ENCODE assay signal across 14 mouse cellular contexts in genomic region chr9:119964206-119964605, GRCm38 (mm10). TPM values are rescaled to one million over a fixed set of nuclear protein-coding genes. Genes with fewer than 3 reads are reported as not detected.
DNase-seq lines count a peak whose midpoint lies in the region; ATAC-seq and TF ChIP-seq lines count a peak whose summit lies in the region.
"Had no signal": no experiment of that assay in that cellular context is flagged by ENCODE, and none has a peak within 500 bp of the region (broad histone marks: within the 10 kb centered on the region; RNA-seq: fewer than 3 reads in every experiment).

No protein-coding gene starts in this region.

- H3K27me3 ChIP-seq in liver, adult 2 months (ENCODE audit: control insufficient read depth, insufficient read depth, low read length) = no peaks in the 10 kb centered on the region
- no peaks in the 10 kb centered on the region for H3K27me3 ChIP-seq in hindbrain, postnatal 0 days (ENCODE audit: insufficient read depth, low read length)
- H3K27me3 ChIP-seq: limb, embryonic 13.5 days had no signal

- H3K36me3 ChIP-seq in liver, adult 2 months (ENCODE audit: control insufficient read depth, insufficient read depth, low read length) = no peaks in the 10 kb centered on the region
- no peaks in the 10 kb centered on the region for H3K36me3 ChIP-seq in hindbrain, postnatal 0 days (ENCODE audit: insufficient read depth, low read length)
- H3K36me3 ChIP-seq: limb, embryonic 13.5 days; midbrain, embryonic 12.5 days had no signal

- WGBS in liver, adult 2 months = 65% methylated on average over 3 of the region's 3 CpGs
- WGBS in hindbrain, postnatal 0 days = 85% methylated on average over 3 of the region's 3 CpGs

- H3K4me3 ChIP-seq in liver, adult 2 months (ENCODE audit: insufficient read depth, low read depth, low read length) = no peak overlapping the region
- no peak overlapping the region for H3K4me3 ChIP-seq in hindbrain, postnatal 0 days (ENCODE audit: low read length)
- H3K4me3 ChIP-seq: limb, embryonic 13.5 days; midbrain, embryonic 12.5 days had no signal

- DNase-seq in adrenal gland, adult (ENCODE audit: inconsistent age in 2 of 2, low spot score in 1 of 2) = peak; percentile 48 to 69
- DNase-seq in adrenal gland, postnatal 4 days (ENCODE audit: low spot score in 2 of 2) = no peak
- DNase-seq in liver, adult 2 months (ENCODE audit: extremely low read depth, low read depth, low spot score) = no peak
- DNase-seq in liver = no peak
- DNase-seq in kidney, postnatal 25 days = peak; percentile 32 to 81
- peak; percentile 86 for DNase-seq in lung, postnatal 36 days
- DNase-seq in hindbrain, postnatal 0 days (ENCODE audit: low spot score) = no peak
- DNase-seq: thymus, adult 18-20 months had no signal

- no peak for TF ChIP-seq CTCF in liver, adult 2 months (IDR thresholded peaks at IDR 0.05; ENCODE audit: low read depth, low read length)
- no peak for TF ChIP-seq CTCF in hindbrain, postnatal 0 days (IDR thresholded peaks at IDR 0.05; ENCODE audit: low read depth)

- no peak overlapping the region for H3K9ac ChIP-seq in liver, adult 2 months (ENCODE audit: low read depth, low read length)
- H3K9ac ChIP-seq in hindbrain, postnatal 0 days (replicated peaks; ENCODE audit: low read length) = no peak overlapping the region
- H3K9ac ChIP-seq: limb, embryonic 13.5 days; midbrain, embryonic 12.5 days had no signal

- H3K4me2 ChIP-seq in hindbrain, postnatal 0 days (ENCODE audit: low read depth, low read length) = no peak overlapping the region
- H3K4me2 ChIP-seq: limb, embryonic 13.5 days; midbrain, embryonic 12.5 days had no signal

- no peaks in the 10 kb centered on the region for H3K9me3 ChIP-seq in hindbrain, postnatal 0 days (ENCODE audit: low read length)
- H3K9me3 ChIP-seq: limb, embryonic 13.5 days; midbrain, embryonic 12.5 days had no signal

- no peaks in the 10 kb centered on the region for H3K79me2 ChIP-seq in liver, adult 2 months (ENCODE audit: control insufficient read depth, insufficient read depth, low read length)

- H3K27ac ChIP-seq in liver, adult 2 months (replicated peaks; ENCODE audit: insufficient read depth, low read depth, low read length) = peak overlapping the region; percentile 54
- no peak overlapping the region for H3K27ac ChIP-seq in hindbrain, postnatal 0 days
- H3K27ac ChIP-seq: limb, embryonic 13.5 days; midbrain, embryonic 12.5 days had no signal

- ATAC-seq in megakaryocyte-erythroid progenitor cell, adult 5-6 weeks (replicated peaks; ENCODE audit: low FRiP score, low TSS enrichment, poor library complexity, severe bottlenecking) = no peak
- ATAC-seq in hindbrain, postnatal 0 days = no peak
- ATAC-seq: inflammation-experienced regulatory T-cells, adult 6 months had no signal

- 0 out of 2 replicates have a peak, but pooled peaks cover 1% of the 10 kb centered on the region for H3K4me1 ChIP-seq in liver, adult 2 months (ENCODE audit: control insufficient read depth, insufficient read depth, low read length)
- no peaks in the 10 kb centered on the region for H3K4me1 ChIP-seq in hindbrain, postnatal 0 days (ENCODE audit: insufficient read depth, low read length)

- no peak for TF ChIP-seq POLR2A in liver, adult 2 months (IDR thresholded peaks at IDR 0.05; ENCODE audit: extremely low read depth, insufficient read depth, low read length)

RNA-seq across cellular contexts. Expression of gene Csrnp1, which starts 20.3 kb away (rescaled TPM):
- 10 to 100 TPM; 18.0 to 18.1 TPM for total RNA-seq in adrenal gland, postnatal 4 days (2021)
- total RNA-seq in liver, adult 2 months (2014; rRNA removed) = 5.8 and 9.2 TPM in 2 replicates
- 9.7 and 10.4 TPM in 2 replicates for polyA plus RNA-seq in liver, adult 2 months (2012; rRNA removed)
- 1.6 and 3.1 TPM in 2 replicates for total RNA-seq in megakaryocyte-erythroid progenitor cell, adult 5-6 weeks (2014; fragmentation: Nextera tagmentation)
- total RNA-seq in megakaryocyte-erythroid progenitor cell, adult 5-6 weeks (2017) = 8.0 and 15.6 TPM in 2 replicates
- total RNA-seq in hindbrain, postnatal 0 days (2014; rRNA removed) = 4.5 and 17.4 TPM in 2 replicates
- polyA plus RNA-seq in hindbrain, postnatal 0 days (2015; fragmentation: Nextera tagmentation; extraction: Ambion mirVana) = 2.7 and 3.1 TPM in 2 replicates

RNA-seq across cellular contexts. Expression of gene Ttc21a, which starts 26.8 kb away (rescaled TPM):
- total RNA-seq in adrenal gland, postnatal 4 days (2021) = under 1 TPM; 0.34 TPM
- 0.07 TPM in 1 of 2 replicates, not detected in the other for total RNA-seq in liver, adult 2 months (2014; rRNA removed)
- polyA plus RNA-seq in liver, adult 2 months (2012; rRNA removed) = not detected in 2 replicates
- not detected in 2 replicates for total RNA-seq in megakaryocyte-erythroid progenitor cell, adult 5-6 weeks (2014; fragmentation: Nextera tagmentation)
- not detected in 2 replicates for total RNA-seq in megakaryocyte-erythroid progenitor cell, adult 5-6 weeks (2017)
- total RNA-seq in hindbrain, postnatal 0 days (2014; rRNA removed) = 4.7 and 4.9 TPM in 2 replicates
- 0.90 and 1.1 TPM in 2 replicates for polyA plus RNA-seq in hindbrain, postnatal 0 days (2015; fragmentation: Nextera tagmentation; extraction: Ambion mirVana)
- polyA plus RNA-seq: inflammation-experienced regulatory T-cells, adult 6 months had no signal

RNA-seq across cellular contexts. Expression of gene Gorasp1, which starts 26.8 kb away (rescaled TPM):
- 10 to 100 TPM; 26.9 to 27.1 TPM for total RNA-seq in adrenal gland, postnatal 4 days (2021)
- 10.9 and 11.5 TPM in 2 replicates for total RNA-seq in liver, adult 2 months (2014; rRNA removed)
- polyA plus RNA-seq in liver, adult 2 months (2012; rRNA removed) = 18.1 and 20.7 TPM in 2 replicates
- 8.9 and 11.4 TPM in 2 replicates for total RNA-seq in megakaryocyte-erythroid progenitor cell, adult 5-6 weeks (2014; fragmentation: Nextera tagmentation)
- total RNA-seq in megakaryocyte-erythroid progenitor cell, adult 5-6 weeks (2017) = 4.8 and 7.8 TPM in 2 replicates
- total RNA-seq in hindbrain, postnatal 0 days (2014; rRNA removed) = 28.1 and 48.4 TPM in 2 replicates
- 20.9 and 21.1 TPM in 2 replicates for polyA plus RNA-seq in hindbrain, postnatal 0 days (2015; fragmentation: Nextera tagmentation; extraction: Ambion mirVana)

RNA-seq across cellular contexts. Expression of gene Xirp1, which starts 59.2 kb away (rescaled TPM):
- total RNA-seq in adrenal gland, postnatal 4 days (2021) = 1 to 10 TPM; 2.2 to 5.6 TPM
- total RNA-seq in liver, adult 2 months (2014; rRNA removed) = under 0.01 and 0.09 TPM in 2 replicates
- 0.11 TPM in 2 replicates for polyA plus RNA-seq in liver, adult 2 months (2012; rRNA removed)
- total RNA-seq in megakaryocyte-erythroid progenitor cell, adult 5-6 weeks (2014; fragmentation: Nextera tagmentation) = not detected in 2 replicates
- total RNA-seq in megakaryocyte-erythroid progenitor cell, adult 5-6 weeks (2017) = not detected in 2 replicates
- 0.05 and 0.29 TPM in 2 replicates for total RNA-seq in hindbrain, postnatal 0 days (2014; rRNA removed)
- polyA plus RNA-seq in hindbrain, postnatal 0 days (2015; fragmentation: Nextera tagmentation; extraction: Ambion mirVana) = 0.19 TPM in 1 of 2 replicates, not detected in the other
- total RNA-seq: common myeloid progenitor, adult 5-6 weeks; granulocyte monocyte progenitor cell, adult 5-6 weeks had no signal
- polyA plus RNA-seq: inflammation-experienced regulatory T-cells, adult 6 months; midbrain, embryonic 12.5 days had no signal

Comparison
In these comparisons a context has a peak if more than half of its experiments do, and no peak if none do; other contexts are left out.
1. DNase-seq: peak in adrenal gland, adult (2 of 2), kidney, postnatal 25 days (2 of 2) and lung, postnatal 36 days (single experiment); none in adrenal gland, postnatal 4 days (0 of 2), liver, adult 2 months (single experiment), liver (single experiment) and hindbrain, postnatal 0 days (single experiment).